Mouse (Mus musculus) CH12.LX (cell line): ENCODE results near the gene Arhgef25. TPM values are rescaled to one million over a fixed set of nuclear protein-coding genes. Genes with fewer than 3 reads are reported as not detected.

Source experiments
- DNase-seq: peaks from one replicate; pipeline ENCODE4 v3.0.0-alpha.2; 2013; ENCODE audit errors: extremely low read depth
- H3K27ac ChIP-seq: 2 replicates; pipeline ENCODE4 v1.5.1; 2012; ENCODE audit warnings: low read depth, mild to moderate bottlenecking, control low read depth, moderate library complexity; ENCODE audit not compliant: insufficient read depth
- H3K27me3 ChIP-seq: replicated peaks from 2 replicates; pipeline ENCODE3; 2012; ENCODE audit warnings: inconsistent platforms
- H3K36me3 ChIP-seq, 2 experiments: replicated peaks in 1 of 2; 2 replicates each; pipeline versions ENCODE3 to v1.6.1; 2012; ENCODE audit warnings: inconsistent platforms in 1 of 2, low read length in 1 of 2, mild to moderate bottlenecking in 1 of 2, mixed read lengths in 1 of 2, moderate library complexity in 1 of 2; ENCODE audit not compliant: control insufficient read depth in 1 of 2, insufficient read depth in 1 of 2
- H3K4me1 ChIP-seq, 2 experiments: 2 replicates each; pipeline ENCODE4 v1.6.1; 2012; ENCODE audit warnings: inconsistent platforms in 1 of 2, moderate library complexity in 1 of 2; ENCODE audit not compliant: insufficient read depth in 2 of 2, control insufficient read depth in 1 of 2
- H3K4me2 ChIP-seq: 2 replicates; pipeline ENCODE4 v1.6.1; 2012; ENCODE audit warnings: low read depth, mild to moderate bottlenecking, control low read depth; ENCODE audit not compliant: poor library complexity, insufficient read depth, severe bottlenecking
- H3K4me3 ChIP-seq, 3 experiments: fragments of 150-350 bp in 1 of 3; sonication (generic) in 1 of 3; replicated peaks in 1 of 3; 2 replicates each; pipeline versions ENCODE3 to v1.5.1; 2011 to 2012; ENCODE audit warnings: low read depth in 2 of 3, low read length in 2 of 3, mild to moderate bottlenecking in 2 of 3, moderate library complexity in 2 of 3, control low read depth in 1 of 3, improper control_type of control experiment in 1 of 3, inconsistent platforms in 1 of 3, mixed read lengths in 1 of 3; ENCODE audit not compliant: poor library complexity in 1 of 3
- H3K79me2 ChIP-seq: replicated peaks from 2 replicates; pipeline ENCODE4 v1.6.1; 2012; ENCODE audit warnings: mild to moderate bottlenecking, moderate library complexity; ENCODE audit not compliant: control insufficient read depth, poor library complexity, insufficient read depth, severe bottlenecking; ENCODE audit errors: extremely low read depth
- H3K9ac ChIP-seq: 2 replicates; pipeline ENCODE4 v1.6.1; 2012; ENCODE audit warnings: low read depth, mild to moderate bottlenecking, control low read depth, moderate library complexity; ENCODE audit not compliant: insufficient read depth
- H3K9me3 ChIP-seq: replicated peaks from 2 replicates; pipeline ENCODE3; 2012; ENCODE audit warnings: low read length, inconsistent platforms, mixed read lengths
- BHLHE40 ChIP-seq: IDR thresholded peaks from 2 replicates; pipeline ENCODE4 v1.6.1; 2011; ENCODE audit warnings: mild to moderate bottlenecking, low read depth, low read length, improper control_type of control experiment
- CHD1 ChIP-seq: IDR thresholded peaks from 2 replicates; pipeline ENCODE4 v1.6.1; 2012; ENCODE audit warnings: low read depth, low read length, improper control_type of control experiment, inconsistent platforms
- CHD2 ChIP-seq: IDR thresholded peaks from 2 replicates; pipeline ENCODE4 v1.6.1; 2011; ENCODE audit warnings: low read length, improper control_type of control experiment
- ELF1 ChIP-seq: IDR thresholded peaks from 2 replicates; pipeline ENCODE4 v1.6.1; 2014; ENCODE audit warnings: low read depth, mild to moderate bottlenecking, inconsistent platforms, low read length, improper control_type of control experiment
- ETS1 ChIP-seq: conservative IDR thresholded peaks from 2 replicates; pipeline ENCODE4 v1.6.1; 2012; ENCODE audit warnings: low read depth, mild to moderate bottlenecking, inconsistent platforms, low read length, improper control_type of control experiment, moderate library complexity
- HCFC1 ChIP-seq: IDR thresholded peaks from 2 replicates; pipeline ENCODE4 v1.6.1; 2012; ENCODE audit warnings: low read depth, mild to moderate bottlenecking, inconsistent platforms, low read length, improper control_type of control experiment
- IRF4 ChIP-seq: IDR thresholded peaks from 2 replicates; pipeline ENCODE4 v1.6.1; 2014; ENCODE audit warnings: low read depth, mild to moderate bottlenecking, inconsistent platforms, low read length, improper control_type of control experiment
- MAX ChIP-seq: IDR thresholded peaks from 2 replicates; pipeline ENCODE4 v1.6.1; 2011; ENCODE audit warnings: low read length, improper control_type of control experiment
- MAZ ChIP-seq: IDR thresholded peaks from 2 replicates; pipeline ENCODE4 v1.6.1; 2012; ENCODE audit warnings: low read depth, mild to moderate bottlenecking, inconsistent platforms, low read length, improper control_type of control experiment, moderate library complexity
- MEF2A ChIP-seq: IDR thresholded peaks from 2 replicates; pipeline ENCODE4 v1.6.1; 2014; ENCODE audit warnings: low read depth, mild to moderate bottlenecking, inconsistent platforms, low read length, improper control_type of control experiment, borderline replicate concordance
- MXI1 ChIP-seq: IDR thresholded peaks from 2 replicates; pipeline ENCODE4 v1.6.1; 2011; ENCODE audit warnings: mild to moderate bottlenecking, low read depth, low read length, improper control_type of control experiment
- MYC ChIP-seq: IDR thresholded peaks from 2 replicates; pipeline ENCODE4 v1.6.1; 2011; ENCODE audit warnings: low read depth, mild to moderate bottlenecking, improper control_type of control experiment, low read length
- NELFE ChIP-seq: IDR thresholded peaks from 2 replicates; pipeline ENCODE4 v1.6.1; 2011; ENCODE audit warnings: low read depth, low read length, improper control_type of control experiment
- NRF1 ChIP-seq: IDR thresholded peaks from 2 replicates; pipeline ENCODE4 v1.6.1; 2014; ENCODE audit warnings: low read depth, mild to moderate bottlenecking, inconsistent platforms, low read length, improper control_type of control experiment, moderate library complexity
- PAX5 ChIP-seq: IDR thresholded peaks from 2 replicates; pipeline ENCODE4 v1.6.1; 2012; ENCODE audit warnings: low read length, inconsistent platforms, mixed read lengths
- POLR2A ChIP-seq: IDR thresholded peaks from 2 replicates; pipeline ENCODE4 v1.6.1; 2011; ENCODE audit warnings: low read depth, mild to moderate bottlenecking, improper control_type of control experiment, low read length
- RAD21 ChIP-seq: IDR thresholded peaks from 2 replicates; pipeline ENCODE4 v1.6.1; 2011; ENCODE audit warnings: low read depth, mild to moderate bottlenecking, low read length, improper control_type of control experiment, moderate library complexity
- SIN3A ChIP-seq: IDR thresholded peaks from 2 replicates; pipeline ENCODE4 v1.6.1; 2012; ENCODE audit warnings: low read length, improper control_type of control experiment, inconsistent platforms
- TCF12 ChIP-seq: IDR thresholded peaks from 2 replicates; pipeline ENCODE4 v1.6.1; 2014; ENCODE audit warnings: low read depth, mild to moderate bottlenecking, inconsistent platforms, low read length, improper control_type of control experiment
- UBTF ChIP-seq: IDR thresholded peaks from 2 replicates; pipeline ENCODE4 v1.6.1; 2012; ENCODE audit warnings: low read depth, mild to moderate bottlenecking, inconsistent platforms, low read length, improper control_type of control experiment, moderate library complexity
- ZC3H11A ChIP-seq: IDR thresholded peaks from 2 replicates; pipeline ENCODE4 v1.6.1; 2012; ENCODE audit warnings: low read depth, mild to moderate bottlenecking, inconsistent platforms, low read length, improper control_type of control experiment
- ZKSCAN1 ChIP-seq: IDR thresholded peaks from 2 replicates; pipeline ENCODE4 v1.6.1; 2012; ENCODE audit warnings: low read depth, inconsistent platforms, low read length, improper control_type of control experiment, borderline replicate concordance
- ZMIZ1 ChIP-seq: IDR thresholded peaks from 2 replicates; pipeline ENCODE4 v1.6.1; 2012; ENCODE audit warnings: low read depth, mild to moderate bottlenecking, inconsistent platforms, low read length, improper control_type of control experiment
- dilution Hi-C: fragments of 300-500 bp; cut with MboI; formaldehyde crosslinking; loops from 2 replicates; pipeline ENCODE4 v1.14.3; 2020; ENCODE audit warnings: low sequenced_read_pairs; ENCODE audit not compliant: extremely low pct_unique_long_range_greater_than_20kb, extremely low pct_ligation_motif_present
- in situ Hi-C: fragments of 300-500 bp; cut with MboI; formaldehyde crosslinking; loops from 3 replicates; pipeline ENCODE4 v1.14.3; 2019; ENCODE audit warnings: low sequenced_read_pairs, low pct_ligation_motif_present, low pct_unique_long_range_greater_than_20kb, mixed read lengths
- polyA plus RNA-seq: library from polyadenylated mRNA; unstranded; fragments of >175 nt; gene quantifications from 2 replicates; pipeline ENCODE4 v1.2.1, GENCODE M21; 2012; ENCODE audit warnings: low read depth; ENCODE audit not compliant: insufficient read length
- total RNA-seq, 2 experiments: library from RNA; depleted of rRNA; stranded (reverse); fragments of 300-350 nt in 1 of 2; fragments of >200 nt in 1 of 2; gene quantifications; 2 replicates each; pipeline ENCODE4 v1.2.3; 2012 to 2014

The Arhgef25 gene
- total and polyA plus RNA-seq, 3 experiments = 3.3 to 8.7 (median 8.3) TPM

DNA sequence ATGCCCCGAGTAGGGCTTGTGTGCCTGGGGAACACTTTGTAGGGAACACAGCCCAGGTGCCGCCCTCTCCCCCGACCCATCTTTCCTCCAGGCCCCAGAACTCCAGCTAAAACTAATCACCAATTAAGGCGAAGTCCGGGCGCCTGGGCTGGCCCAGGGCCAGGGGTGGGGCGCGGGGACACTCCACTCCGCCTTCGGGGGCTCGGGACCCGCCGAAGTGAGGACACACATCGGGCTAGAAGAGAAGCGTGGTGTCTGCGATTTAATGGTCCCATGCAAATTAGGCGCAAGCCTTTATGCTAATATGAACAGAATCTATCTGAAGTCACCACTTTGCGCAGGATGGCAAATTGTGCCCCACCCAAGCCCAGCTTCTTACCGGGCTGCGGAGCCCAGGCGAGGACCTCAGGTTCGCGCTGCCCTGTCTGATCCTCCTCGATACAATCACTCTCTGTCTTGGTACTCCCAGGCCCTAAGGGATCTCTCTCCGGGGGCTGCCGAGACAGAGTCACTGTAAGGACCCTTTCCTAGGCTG, 700 bp downstream of the Arhgef25 start:
- H3K36me3 ChIP-seq = peaks cover 18 to 53% of the 10 kb centered on the region in 2 experiments
- H3K79me2 ChIP-seq = no peaks in the 10 kb centered on the region
- peaks cover 7% of the 10 kb centered on the region for H3K9me3 ChIP-seq
- in situ Hi-C loops = no loop called here
- H3K27ac ChIP-seq = no peak overlapping the region
- H3K4me2 ChIP-seq = peak overlapping the region; percentile 70
- dilution Hi-C loops = no loop called here
- peak overlapping the region; percentile 45 for H3K9ac ChIP-seq
- no peak overlapping the region for H3K4me3 ChIP-seq
- no peak for DNase-seq
- H3K4me1 ChIP-seq = peaks cover 0 to 26% of the 10 kb centered on the region in 2 experiments; a peak in 1 of 4 replicates
- no peaks in the 10 kb centered on the region for H3K27me3 ChIP-seq
- TF ChIP-seq UBTF = no peak
- no peak for TF ChIP-seq ZKSCAN1
- TF ChIP-seq NRF1 = no peak

DNA sequence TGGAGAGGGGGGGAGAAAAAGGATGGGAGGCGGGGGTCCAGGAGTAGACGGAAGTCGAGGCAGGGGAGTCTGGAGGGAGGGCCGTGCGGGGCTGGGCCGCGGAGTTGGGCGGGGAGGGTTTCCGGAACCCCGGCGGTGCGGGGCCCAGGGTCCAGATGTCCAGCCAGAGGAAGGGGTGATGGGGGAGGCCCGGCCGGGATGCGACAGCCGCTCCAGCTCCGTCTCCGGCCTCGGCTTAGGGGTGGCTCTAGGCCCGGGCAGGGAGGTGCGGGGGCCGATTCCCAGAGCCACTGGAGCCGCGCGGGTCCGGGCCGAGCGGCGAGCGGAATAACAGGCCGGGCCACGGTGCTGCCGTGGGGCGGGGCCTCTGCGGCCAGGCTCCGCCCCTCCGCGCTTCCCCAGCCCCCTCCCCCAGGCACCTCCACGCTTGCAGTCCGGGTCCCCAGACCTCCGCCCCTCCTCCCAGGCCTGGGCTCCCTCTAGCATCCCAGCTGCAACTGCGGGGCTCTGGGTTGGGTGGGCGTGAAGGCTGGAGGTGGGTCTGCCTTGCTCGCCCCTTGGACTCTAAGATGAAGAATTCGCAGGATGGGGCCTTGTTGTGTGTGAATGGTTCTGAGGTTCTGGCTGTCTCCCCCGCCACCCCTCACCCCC, 1.3 kb downstream of the Arhgef25 start:
- H3K4me1 ChIP-seq = peaks cover 0 to 25% of the 10 kb centered on the region in 2 experiments; a peak in 1 of 4 replicates
- peak overlapping the region; percentile 79 for H3K4me2 ChIP-seq
- peak overlapping the region; percentile 60 to 76 (median 68) for H3K4me3 ChIP-seq
- TF ChIP-seq BHLHE40 = no peak
- TF ChIP-seq POLR2A = peak; percentile 72
- peak; percentile 51; the same call in 1 of the 2 replicates for TF ChIP-seq MXI1
- no peak for TF ChIP-seq ZKSCAN1
- TF ChIP-seq CHD2 = peak; percentile 61
- TF ChIP-seq MEF2A = no peak
- TF ChIP-seq ZMIZ1 = peak; percentile 55; the same call in 1 of the 2 replicates
- no peak for TF ChIP-seq CHD1
- peak; percentile 24; the same call in 1 of the 2 replicates for TF ChIP-seq HCFC1
- peak; percentile 41; the same call in 1 of the 2 replicates for TF ChIP-seq MAZ
- no peak for TF ChIP-seq PAX5
- no peak for TF ChIP-seq MYC
- TF ChIP-seq ETS1 = no peak
- peak; percentile 49; the same call in 1 of the 2 replicates for TF ChIP-seq TCF12
- no peak for TF ChIP-seq NRF1
- no peak for TF ChIP-seq IRF4
- TF ChIP-seq UBTF = no peak
- TF ChIP-seq NELFE = peak; percentile 77; the same call in 1 of the 2 replicates
- no peak for TF ChIP-seq RAD21
- no peak for TF ChIP-seq MAX
- TF ChIP-seq ELF1 = 0 out of 2 replicates have a peak, but pooled peaks have one; percentile 26
- TF ChIP-seq ZC3H11A = no peak
- peak; percentile 81; the same call in 1 of the 2 replicates for TF ChIP-seq SIN3A
- TF ChIP-seq, all 38 proteins: peak for 10
- in situ Hi-C loops (no loop called here), dilution Hi-C loops (no loop called here)
- Histone ChIP-seq H3K27ac (no peak overlapping the region), H3K27me3 (no peaks in the 10 kb centered on the region), H3K9me3 (peaks cover 7% of the 10 kb centered on the region), H3K36me3 (peaks cover 18 to 58% of the 10 kb centered on the region in 2 experiments), H3K9ac (peak overlapping the region; percentile 79), H3K79me2 (no peaks in the 10 kb centered on the region)
- peak; percentile 47 for DNase-seq
